ENCODE assay signal across 8 mouse cellular contexts in the genomic region with DNA sequence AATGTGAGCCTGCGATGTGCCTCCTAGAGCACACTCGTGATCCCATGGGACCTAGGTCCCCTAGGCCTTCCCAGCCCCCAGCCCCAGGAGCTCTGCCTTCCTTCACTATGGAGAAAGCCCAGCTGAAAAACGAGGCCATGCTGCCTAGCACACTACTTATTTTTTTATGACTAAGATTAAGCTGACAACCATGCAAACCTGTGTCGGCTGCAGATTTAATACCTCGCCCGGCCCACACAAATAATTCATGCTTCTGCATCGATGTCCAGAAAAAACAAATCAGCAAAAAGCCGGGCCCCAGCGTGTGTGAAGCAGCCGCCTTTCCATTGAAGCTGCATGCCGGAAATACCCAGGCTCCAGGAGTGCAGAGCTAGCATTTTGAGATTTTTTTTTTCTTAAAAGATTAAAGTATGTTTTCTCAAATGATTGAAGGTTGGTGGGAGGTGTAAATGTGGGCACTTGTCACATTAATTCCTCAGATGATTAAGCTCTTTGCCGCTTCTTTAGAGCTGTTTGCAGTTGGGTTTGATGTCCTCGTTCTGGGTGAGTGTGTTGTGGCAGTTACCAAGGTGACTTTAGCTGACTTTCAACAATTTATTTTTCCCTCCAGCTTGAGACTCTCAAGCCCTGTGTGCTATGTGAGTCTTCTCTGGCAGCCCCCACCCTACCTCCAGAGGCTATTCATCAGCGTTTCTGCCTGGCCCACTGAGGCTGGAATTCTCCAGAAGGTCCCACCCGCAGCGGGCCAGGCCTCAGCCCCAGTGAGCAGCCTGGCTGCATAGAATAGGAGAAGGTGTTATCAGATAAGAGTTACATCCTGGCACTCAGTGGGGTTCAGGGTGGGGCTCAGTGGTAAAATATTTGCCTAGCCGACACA. TPM values are rescaled to one million over a fixed set of nuclear protein-coding genes. Genes with fewer than 3 reads are reported as not detected.
DNase-seq lines count a peak whose midpoint lies in the region; ATAC-seq and TF ChIP-seq lines count a peak whose summit lies in the region.

No protein-coding gene starts in this region.

- DNase-seq in adrenal gland, postnatal 14 days: peak; percentile 52
- no peak for DNase-seq in adrenal gland, postnatal 4 days (ENCODE audit: low spot score in 2 of 2)
- DNase-seq in spleen, adult 2 months (ENCODE audit: low read depth in 1 of 2, low spot score in 2 of 2): no peak
- no peak for DNase-seq in spleen, postnatal 36 days (ENCODE audit: low spot score in 2 of 2)
- DNase-seq in limb, embryonic 11.5 days (ENCODE audit: low spot score): no peak
- no peak for DNase-seq in ovary, postnatal 14 days (ENCODE audit: low spot score)

- TF ChIP-seq POLR2A in spleen, adult 2 months (IDR thresholded peaks at IDR 0.05; ENCODE audit: low read depth, low read length): no peak

- no peak overlapping the region for H3K9ac ChIP-seq in limb, embryonic 11.5 days (ENCODE audit: low read length)
- H3K9ac ChIP-seq in neural tube, embryonic 15.5 days (replicated peaks): peak overlapping the region; percentile 2; the same call in 1 of the 2 replicates

- H3K27me3 ChIP-seq in spleen, adult 2 months (ENCODE audit: control insufficient read depth, insufficient read depth, low read length): no peaks in the 10 kb centered on the region
- H3K27me3 ChIP-seq in limb, embryonic 11.5 days (ENCODE audit: control insufficient read depth, insufficient read depth, low read length): no peaks in the 10 kb centered on the region
- no peaks in the 10 kb centered on the region for H3K27me3 ChIP-seq in neural tube, embryonic 15.5 days (replicated peaks)

- no peak for ATAC-seq in limb, embryonic 11.5 days (ENCODE audit: insufficient number of reproducible peaks, low FRiP score, low TSS enrichment, low read depth)
- peak; percentile 57 for ATAC-seq in neural tube, embryonic 15.5 days (ENCODE audit: low FRiP score)
- ATAC-seq in cerebellum, adult (ENCODE audit: insufficient number of reproducible peaks, low FRiP score, low TSS enrichment): no peak

- peak overlapping the region; percentile 90 for H3K27ac ChIP-seq in spleen, adult 2 months (ENCODE audit: insufficient read depth, low read length)
- 0 out of 2 replicates have a peak overlapping the region, but pooled peaks have one; percentile 3 for H3K27ac ChIP-seq in limb, embryonic 11.5 days (replicated peaks; ENCODE audit: low read depth, low read length)
- H3K27ac ChIP-seq in neural tube, embryonic 15.5 days (replicated peaks): peak overlapping the region; percentile 82

- H3K4me3 ChIP-seq in spleen, adult 2 months (ENCODE audit: extremely low read depth, insufficient read depth, insufficient read length): no peak overlapping the region
- no peak overlapping the region for H3K4me3 ChIP-seq in limb, embryonic 11.5 days (ENCODE audit: low read depth, low read length)
- H3K4me3 ChIP-seq in neural tube, embryonic 15.5 days (replicated peaks): no peak overlapping the region

- H3K9me3 ChIP-seq in limb, embryonic 11.5 days (ENCODE audit: control insufficient read depth, low read length): no peaks in the 10 kb centered on the region
- no peaks in the 10 kb centered on the region for H3K9me3 ChIP-seq in neural tube, embryonic 15.5 days (replicated peaks)

- peaks cover 39% of the 10 kb centered on the region for H3K4me1 ChIP-seq in spleen, adult 2 months (ENCODE audit: control insufficient read depth, insufficient read depth, insufficient read length)
- peaks cover 15% of the 10 kb centered on the region for H3K4me1 ChIP-seq in limb, embryonic 11.5 days (ENCODE audit: control insufficient read depth, insufficient read depth, low read length)
- H3K4me1 ChIP-seq in neural tube, embryonic 15.5 days: peaks cover 29% of the 10 kb centered on the region

- TF ChIP-seq CTCF in spleen, adult 2 months (IDR thresholded peaks at IDR 0.05; ENCODE audit: extremely low read depth, insufficient read depth, insufficient read length, insufficient replicate concordance): no peak

- H3K36me3 ChIP-seq in spleen, adult 2 months (ENCODE audit: control insufficient read depth, insufficient read depth, low read length): peaks cover 10% of the 10 kb centered on the region
- H3K36me3 ChIP-seq in limb, embryonic 11.5 days (ENCODE audit: control insufficient read depth, insufficient read depth, low read length): peaks cover 6% of the 10 kb centered on the region
- H3K36me3 ChIP-seq in neural tube, embryonic 15.5 days: peaks cover 19% of the 10 kb centered on the region

- no peak overlapping the region for H3K4me2 ChIP-seq in limb, embryonic 11.5 days (ENCODE audit: low read depth, severe bottlenecking)
- H3K4me2 ChIP-seq in neural tube, embryonic 15.5 days: no peak overlapping the region

- 59% methylated on average over 17 of the region's 17 CpGs for WGBS in spleen, adult 2 months
- 51% methylated on average over 17 of the region's 17 CpGs for WGBS in limb, embryonic 11.5 days
- 19% methylated on average over 17 of the region's 17 CpGs for WGBS in neural tube, embryonic 15.5 days

RNA-seq across cellular contexts. Expression of a gene that starts 30.9 kb away (rescaled TPM):
- total RNA-seq in adrenal gland, postnatal 14 days (2021): 39.3 and 44.9 TPM in 2 replicates
- 10 to 100 TPM; 60.5 to 70.3 TPM for total RNA-seq in adrenal gland, postnatal 4 days (2021)
- 47.1 and 58.4 TPM in 2 replicates for polyA plus RNA-seq in spleen, adult 2 months (2012; rRNA removed)
- 16.7 and 18.0 TPM in 2 replicates for polyA plus RNA-seq in limb, embryonic 11.5 days (2014; fragmentation: Nextera tagmentation; extraction: Ambion mirVana)
- 23.5 and 25.5 TPM in 2 replicates for polyA plus RNA-seq in neural tube, embryonic 15.5 days (2015; fragmentation: Nextera tagmentation; extraction: Ambion mirVana)

Comparison
In these comparisons a context has a peak if more than half of its experiments do, and no peak if none do; other contexts are left out.
1. H3K27ac ChIP-seq: peak in every context shown above with its lines; median percentile 90 in spleen, adult 2 months; 82 in neural tube, embryonic 15.5 days; 3 in limb, embryonic 11.5 days.